Mouse (Mus musculus): ENCODE measurements around the gene Anapc13. TPM values are rescaled to one million over a fixed set of nuclear protein-coding genes. Genes with fewer than 3 reads are reported as not detected.

Gene Anapc13
- total RNA-seq, 2 experiments from 2014 or later: 305 TPM

DNA sequence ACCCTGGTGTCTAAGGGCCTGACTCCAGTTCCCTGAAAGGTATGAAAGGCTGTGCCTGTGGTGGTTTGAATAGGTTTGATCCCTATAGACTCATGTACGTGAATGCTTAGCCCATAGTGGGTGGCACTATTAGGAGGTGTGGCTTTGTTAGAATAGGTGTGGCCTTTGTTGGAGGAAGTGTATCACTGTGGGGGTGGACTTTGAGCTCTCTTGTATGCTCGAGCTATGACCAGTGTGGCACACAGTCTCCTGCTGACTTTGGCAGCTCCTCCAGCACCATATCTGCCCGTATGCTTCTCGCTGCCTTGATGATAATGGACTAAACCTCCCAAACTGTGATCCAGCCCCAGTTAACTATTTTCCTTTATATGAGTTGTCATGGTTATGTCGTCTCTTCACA lies 49.8 kb downstream of the Anapc13 start:
- intact Hi-C loops (cut with DNase I): no loop called here
- DNase-seq: no peak

DNA sequence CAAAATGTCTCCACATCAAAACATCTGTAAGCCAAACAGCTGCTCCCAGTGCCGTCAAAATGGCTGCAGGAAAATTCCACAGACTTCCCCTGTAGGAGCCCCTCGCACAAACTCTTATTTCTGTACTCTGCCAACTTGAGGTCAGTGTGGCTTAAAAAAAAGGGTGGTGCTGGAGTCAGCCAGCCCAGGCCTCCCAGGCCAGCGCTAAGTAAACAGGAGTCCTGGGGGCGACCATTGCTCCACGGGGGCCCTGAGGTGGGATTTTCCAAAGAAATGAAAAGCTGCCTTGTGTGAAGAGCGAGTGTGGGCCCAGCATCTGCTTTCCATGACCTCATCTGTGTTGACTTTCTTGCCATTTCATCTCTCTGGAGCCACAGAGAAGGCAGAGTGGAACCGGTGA lies 55.4 kb downstream of the Anapc13 start:
- intact Hi-C loops (cut with DNase I): no loop called here
- no peak for DNase-seq

Other genes starting within 250 kb of the Anapc13 start
- gene Ky, start 120.5 kb upstream of the Anapc13 start, total RNA-seq (2021): 10 to 100 TPM; 17.9 to 28.8 TPM
- gene Cep63, start 238 bp downstream of the Anapc13 start, total RNA-seq (2021): 10 to 100 TPM; 34.3 to 36.1 TPM
- gene Amotl2, start 90.4 kb downstream of the Anapc13 start, total RNA-seq (2021): 10 to 100 TPM; 79.2 to 90.2 TPM
- gene Ryk, start 208.6 kb downstream of the Anapc13 start, total RNA-seq (2021): 10 to 100 TPM; 43.9 to 50.9 TPM

Measured in heart, postnatal 10 days (tissue).